Mouse (Mus musculus) CD4-positive, CD25-positive, alpha-beta regulatory T cell, adult 4 months (primary cell): ENCODE measurements at regions not wholly inside any gene's neighbourhood (a gene's known extent, or its start where the extent isn't known, plus 50 kb on each side); places are given as distances from the start of the nearest gene placed in this dataset.

ENCODE experiments used
- ATAC-seq: one replicate; pipeline ENCODE4 v1.8.0; 2017

- ATAC-seq, result no peak
Measured at GRCm38 (mm10) chr15:63532337-63533055, 312.5 kb downstream of the Gsdmc2 start.

GRCm38 (mm10) chr15:63527318-63527717, 317.7 kb downstream of the Gsdmc2 start:
- ATAC-seq, result no peak

GRCm38 (mm10) chr15:63526820-63527219, 318.2 kb downstream of the Gsdmc2 start:
- ATAC-seq, result no peak

- ATAC-seq, result no peak
Measured at GRCm38 (mm10) chr15:63517301-63517700, 327.7 kb downstream of the Gsdmc2 start.

- ATAC-seq, result no peak
Measured at GRCm38 (mm10) chr15:63500453-63500852, 344.5 kb downstream of the Gsdmc2 start.

- ATAC-seq, result no peak
Measured at GRCm38 (mm10) chr15:63498483-63498882, 346.5 kb downstream of the Gsdmc2 start.

- ATAC-seq, result no peak
Measured at GRCm38 (mm10) chr15:63497207-63497606, 347.8 kb downstream of the Gsdmc2 start.

- no peak for ATAC-seq
Measured at GRCm38 (mm10) chr15:63484910-63485309, 360.1 kb downstream of the Gsdmc2 start.

- ATAC-seq, result no peak
Measured at GRCm38 (mm10) chr15:63484217-63484887, 360.6 kb downstream of the Gsdmc2 start.

- ATAC-seq, result no peak
Measured at GRCm38 (mm10) chr15:63479270-63479805, 365.6 kb downstream of the Gsdmc2 start.

GRCm38 (mm10) chr15:63466916-63467315, 378.1 kb downstream of the Gsdmc2 start:
- no peak for ATAC-seq

- no peak for ATAC-seq
Measured at GRCm38 (mm10) chr15:63452529-63452928, 392.4 kb downstream of the Gsdmc2 start.

- no peak for ATAC-seq
Measured at GRCm38 (mm10) chr15:63446288-63446687, 398.7 kb downstream of the Gsdmc2 start.

- ATAC-seq, result no peak
Measured at GRCm38 (mm10) chr15:63445016-63445415, 400.0 kb downstream of the Gsdmc2 start.

- no peak for ATAC-seq
Measured at GRCm38 (mm10) chr15:63442146-63442780, 402.7 kb downstream of the Gsdmc2 start.

GRCm38 (mm10) chr15:63412649-63413048, 432.3 kb downstream of the Gsdmc2 start:
- ATAC-seq, result no peak

GRCm38 (mm10) chr15:63411771-63412118, 433.2 kb downstream of the Gsdmc2 start:
- no peak for ATAC-seq

GRCm38 (mm10) chr15:63410994-63411770, 433.8 kb downstream of the Gsdmc2 start:
- ATAC-seq, result no peak

GRCm38 (mm10) chr15:63400445-63400844, 444.5 kb downstream of the Gsdmc2 start:
- ATAC-seq, result no peak

- no peak for ATAC-seq
Measured at GRCm38 (mm10) chr15:63400011-63400410, 445.0 kb downstream of the Gsdmc2 start.

GRCm38 (mm10) chr15:63397485-63397884, 447.5 kb downstream of the Gsdmc2 start:
- ATAC-seq, result no peak

GRCm38 (mm10) chr15:63377258-63377657, 467.7 kb downstream of the Gsdmc2 start:
- ATAC-seq, result no peak
